Mouse (Mus musculus) NIH3T3 (cell line): ENCODE results near the gene Pemt.
A peak's percentile ranks its signal among the peaks of the same experiment; 100 is the strongest.

Experiments used
- DNase-seq: peaks from one replicate; pipeline ENCODE4 v3.0.0-alpha.2; 2012; ENCODE audit warnings: low read depth

The Pemt gene

GRCm38 (mm10) chr11:60046058-60046735 is at the start of gene Pemt:
TSS of gene Pemt (minus strand) at chr11:60046489.
- DNase-seq: peak; percentile 98

- DNase-seq: no peak
Observed at GRCm38 (mm10) chr11:60094909-60095810, 48.9 kb upstream of the Pemt start.

GRCm38 (mm10) chr11:60093984-60094587 is 47.8 kb upstream of the Pemt start:
- DNase-seq: no peak

- no peak for DNase-seq
Observed at GRCm38 (mm10) chr11:60093227-60093626, 46.9 kb upstream of the Pemt start.

- peak; percentile 28 for DNase-seq
Observed at GRCm38 (mm10) chr11:60091422-60091761, 45.1 kb upstream of the Pemt start.

GRCm38 (mm10) chr11:60090696-60091421 is 44.6 kb upstream of the Pemt start:
- DNase-seq: no peak

GRCm38 (mm10) chr11:60088947-60089346 is 42.7 kb upstream of the Pemt start:
- DNase-seq: peak; percentile 42

GRCm38 (mm10) chr11:60086676-60087075 is 40.4 kb upstream of the Pemt start:
- peak; percentile 76 for DNase-seq

GRCm38 (mm10) chr11:60084589-60084988 is 38.3 kb upstream of the Pemt start:
- peak; percentile 65 for DNase-seq

- peak; percentile 90 for DNase-seq
Observed at GRCm38 (mm10) chr11:60076790-60077189, 30.5 kb upstream of the Pemt start.

- no peak for DNase-seq
Observed at GRCm38 (mm10) chr11:60076183-60076582, 29.9 kb upstream of the Pemt start.

GRCm38 (mm10) chr11:60073936-60074502 is 27.7 kb upstream of the Pemt start:
- no peak for DNase-seq

GRCm38 (mm10) chr11:60073121-60073520 is 26.8 kb upstream of the Pemt start:
- peak; percentile 13 for DNase-seq

- DNase-seq: no peak
Observed at GRCm38 (mm10) chr11:60071221-60071620, 24.9 kb upstream of the Pemt start.

- DNase-seq: peak; percentile 71
Observed at GRCm38 (mm10) chr11:60070599-60070998, 24.3 kb upstream of the Pemt start.

- DNase-seq: peak; percentile 58
Observed at GRCm38 (mm10) chr11:60068631-60069030, 22.3 kb upstream of the Pemt start.

GRCm38 (mm10) chr11:60067646-60068045 is 21.4 kb upstream of the Pemt start:
- no peak for DNase-seq

GRCm38 (mm10) chr11:60065267-60065666 is 19.0 kb upstream of the Pemt start:
- no peak for DNase-seq

- DNase-seq: no peak
Observed at GRCm38 (mm10) chr11:60061504-60062006, 15.3 kb upstream of the Pemt start.

- no peak for DNase-seq
Observed at GRCm38 (mm10) chr11:60060026-60060425, 13.7 kb upstream of the Pemt start.

- DNase-seq: no peak
Observed at GRCm38 (mm10) chr11:60058441-60058840, 12.2 kb upstream of the Pemt start.

GRCm38 (mm10) chr11:60057987-60058386 is 11.7 kb upstream of the Pemt start:
- no peak for DNase-seq
